Mouse (Mus musculus): ENCODE measurements at regions not wholly inside any gene's neighbourhood (a gene's known extent, or its start where the extent isn't known, plus 50 kb on each side); places are given as distances from the start of the nearest gene placed in this dataset.
"Not testable (repeated sequence)": the region's sequence is repeated elsewhere in the genome, so short reads cannot be mapped to it uniquely, and the experiment has no call there.

DNA sequence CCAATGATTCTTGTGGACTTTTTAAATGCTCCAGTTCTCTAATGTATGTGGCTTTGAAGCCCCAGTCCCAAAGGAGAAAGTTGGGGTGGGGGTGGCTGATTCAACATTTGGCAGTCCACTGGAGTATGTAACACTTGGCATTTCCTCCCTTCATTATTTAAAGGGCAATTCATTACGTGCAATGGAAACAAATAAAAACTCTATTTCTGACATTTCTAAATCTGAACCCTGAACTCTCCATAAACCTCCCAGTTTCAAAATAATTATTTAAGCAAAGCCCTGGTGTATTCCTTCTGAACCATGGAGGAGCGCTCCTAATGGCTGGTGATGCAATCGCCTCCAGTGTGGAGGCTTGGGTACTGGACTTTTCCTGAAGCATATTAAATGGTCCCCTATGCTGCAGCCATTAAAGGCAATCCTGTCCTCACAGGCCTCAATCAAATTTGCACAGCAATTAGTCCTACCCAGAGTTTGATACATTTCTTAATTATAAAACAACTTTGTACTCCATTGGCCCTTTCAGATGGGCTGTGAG is 235.4 kb downstream of the Sorl1 start:
- H3K9me3 ChIP-seq (replicated peaks), result no peaks in the 10 kb centered on the region
- H3K4me2 ChIP-seq, result no peak overlapping the region
- H3K36me3 ChIP-seq (replicated peaks), result no peaks in the 10 kb centered on the region
- no peak for ATAC-seq (ENCODE audit: insufficient read depth)
- H3K4me3 ChIP-seq (replicated peaks), result no peak overlapping the region
- H3K27ac ChIP-seq (replicated peaks), result no peak overlapping the region
- 87% methylated on average over 3 of the region's 3 CpGs for WGBS (ENCODE audit: insufficient replicate concordance)
- H3K9ac ChIP-seq, result no peak overlapping the region
- no peaks in the 10 kb centered on the region for H3K27me3 ChIP-seq
- H3K4me1 ChIP-seq (replicated peaks), result 0 out of 2 replicates have a peak, but pooled peaks cover 4% of the 10 kb centered on the region

DNA sequence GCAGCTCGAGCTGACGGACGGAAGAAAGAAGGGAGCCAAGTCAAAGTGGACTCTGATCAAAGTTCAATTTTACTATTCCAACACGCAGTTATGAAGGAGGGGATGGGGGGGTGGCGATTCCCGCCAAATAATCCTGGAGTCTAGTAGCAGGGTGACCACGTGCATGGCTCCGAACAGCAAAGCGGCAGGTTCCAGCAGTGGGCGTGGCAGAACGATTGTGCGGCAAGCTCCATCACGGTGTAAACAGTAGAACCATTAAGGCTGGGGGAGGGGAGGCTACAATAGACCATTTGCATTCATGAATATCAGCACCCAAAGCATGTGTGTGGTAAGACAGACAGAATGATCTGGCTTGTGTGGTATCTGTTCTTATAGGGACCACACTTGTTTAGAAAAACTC is 237.6 kb downstream of the Sorl1 start:
- H3K4me3 ChIP-seq (replicated peaks); H3K9ac ChIP-seq; H3K9me3 ChIP-seq (replicated peaks); H3K27me3 ChIP-seq; H3K36me3 ChIP-seq (replicated peaks); H3K4me2 ChIP-seq; ATAC-seq (ENCODE audit: insufficient read depth); H3K27ac ChIP-seq (replicated peaks); H3K4me1 ChIP-seq (replicated peaks): not testable (repeated sequence)
- WGBS (ENCODE audit: insufficient replicate concordance), result 67% methylated on average over 13 of the region's 13 CpGs

DNA sequence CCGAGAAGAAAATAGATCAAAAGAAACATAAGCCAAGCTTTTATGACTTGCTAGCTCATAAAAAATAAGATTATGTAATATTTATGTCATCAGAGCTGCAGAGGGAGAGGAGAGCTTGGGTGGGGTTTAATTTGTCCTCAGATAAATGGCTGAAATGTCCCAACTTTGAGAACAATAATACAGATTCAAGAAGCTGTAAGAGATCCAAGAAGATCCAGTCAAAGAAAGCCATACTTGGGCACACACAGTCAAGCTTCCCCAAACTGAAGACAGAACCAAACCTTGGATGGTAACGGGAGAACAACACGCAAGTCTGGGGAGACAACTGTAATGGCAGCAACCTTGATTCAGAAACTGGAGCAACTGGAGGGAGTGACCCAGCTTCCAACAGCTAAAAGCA is 243.6 kb downstream of the Sorl1 start:
- 70% methylated on average over 3 of the region's 3 CpGs for WGBS (ENCODE audit: insufficient replicate concordance)
- no peak for ATAC-seq (ENCODE audit: insufficient read depth)
- Histone ChIP-seq H3K27me3 (no peaks in the 10 kb centered on the region), H3K4me1 (replicated peaks) (no peaks in the 10 kb centered on the region), H3K9me3 (replicated peaks) (no peaks in the 10 kb centered on the region), H3K36me3 (replicated peaks) (no peaks in the 10 kb centered on the region), H3K4me2 (no peak overlapping the region), H3K27ac (replicated peaks) (no peak overlapping the region), H3K9ac (no peak overlapping the region), H3K4me3 (replicated peaks) (no peak overlapping the region)

DNA sequence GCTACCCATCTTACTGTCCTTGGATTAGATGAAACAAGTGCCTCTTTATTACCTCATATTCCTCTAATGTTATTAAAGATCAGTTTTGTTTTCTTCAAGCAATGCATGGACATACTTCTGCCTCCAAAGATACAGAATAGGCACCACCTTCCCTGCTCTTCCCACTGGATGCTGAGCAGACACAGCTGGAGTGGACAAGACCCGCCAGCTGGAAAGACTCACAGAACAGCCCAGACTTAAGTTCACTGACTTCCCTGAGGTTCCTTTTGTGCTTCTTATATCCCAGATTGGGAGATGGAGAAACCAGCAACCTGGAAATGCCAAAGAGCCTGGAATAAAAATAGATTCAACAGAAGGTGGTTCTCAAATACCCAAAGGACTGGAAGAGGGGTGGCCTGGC is 245.0 kb downstream of the Sorl1 start:
- H3K9me3 ChIP-seq (replicated peaks), result no peaks in the 10 kb centered on the region
- 56% methylated on average over 1 of the region's 1 CpGs for WGBS (ENCODE audit: insufficient replicate concordance)

DNA sequence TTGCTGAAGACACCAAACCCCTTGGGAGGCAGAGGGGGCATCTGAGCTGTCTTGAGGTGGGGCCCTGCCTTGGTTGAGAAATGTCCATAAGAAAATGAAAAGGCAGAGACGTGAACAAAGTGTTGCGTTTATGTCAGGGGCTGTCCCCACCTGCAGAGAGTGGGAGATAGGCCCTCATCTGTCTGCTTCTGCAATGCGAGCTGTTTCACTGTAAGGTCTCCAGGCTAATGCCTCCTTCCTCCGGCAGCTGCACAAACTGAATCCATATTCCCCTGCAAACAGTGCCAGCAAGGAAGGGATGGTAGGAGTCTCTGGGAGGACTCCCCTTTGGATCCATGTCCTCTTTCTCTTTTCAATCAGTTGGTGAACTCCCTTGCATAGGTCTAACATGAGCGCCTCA is 263.0 kb downstream of the Sorl1 start:
- no peaks in the 10 kb centered on the region for H3K27me3 ChIP-seq
- WGBS (ENCODE audit: insufficient replicate concordance), result 59% methylated on average over 5 of the region's 5 CpGs
- no peak overlapping the region for H3K4me2 ChIP-seq
- H3K9ac ChIP-seq, result no peak overlapping the region
- no peaks in the 10 kb centered on the region for H3K9me3 ChIP-seq (replicated peaks)
- no peak for ATAC-seq (ENCODE audit: insufficient read depth)
- no peaks in the 10 kb centered on the region for H3K36me3 ChIP-seq (replicated peaks)
- H3K27ac ChIP-seq (replicated peaks), result no peak overlapping the region
- H3K4me1 ChIP-seq (replicated peaks), result no peaks in the 10 kb centered on the region
- H3K4me3 ChIP-seq (replicated peaks), result no peak overlapping the region

More for the DNA sequence above, 245.0 kb downstream of the Sorl1 start:
- ATAC-seq (ENCODE audit: insufficient read depth), result no peak
- H3K9ac ChIP-seq, result no peak overlapping the region
- no peaks in the 10 kb centered on the region for H3K4me1 ChIP-seq (replicated peaks)
- no peak overlapping the region for H3K4me3 ChIP-seq (replicated peaks)
- H3K4me2 ChIP-seq, result no peak overlapping the region
- no peaks in the 10 kb centered on the region for H3K36me3 ChIP-seq (replicated peaks)
- no peak overlapping the region for H3K27ac ChIP-seq (replicated peaks)
- H3K27me3 ChIP-seq, result no peaks in the 10 kb centered on the region

DNA sequence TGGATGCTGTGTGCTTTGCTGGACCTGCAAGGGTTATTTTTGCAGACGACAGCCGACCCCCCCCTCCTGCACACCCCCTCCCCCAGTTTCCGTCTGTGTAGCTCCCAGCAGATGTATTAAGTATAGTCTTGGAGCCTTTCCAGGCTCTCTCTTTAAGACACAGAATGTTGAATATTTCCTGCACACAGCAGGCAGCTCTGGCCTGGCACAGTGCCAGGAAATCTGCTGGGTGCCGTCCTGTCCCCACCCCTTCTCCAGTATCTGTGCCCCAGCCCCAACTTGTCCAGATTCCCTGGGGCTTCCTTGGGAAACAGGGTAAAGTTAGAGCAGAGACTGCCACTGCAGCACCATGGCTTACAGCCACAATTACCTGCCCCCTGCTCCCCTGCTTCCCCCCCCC is 263.4 kb downstream of the Sorl1 start:
- Histone ChIP-seq H3K4me3 (replicated peaks) (no peak overlapping the region), H3K27me3 (no peaks in the 10 kb centered on the region), H3K4me1 (replicated peaks) (no peaks in the 10 kb centered on the region), H3K4me2 (no peak overlapping the region), H3K27ac (replicated peaks) (no peak overlapping the region), H3K9me3 (replicated peaks) (no peaks in the 10 kb centered on the region), H3K9ac (no peak overlapping the region), H3K36me3 (replicated peaks) (no peaks in the 10 kb centered on the region)
- no peak; the same call in 1 of the 2 replicates for ATAC-seq (ENCODE audit: insufficient read depth)
- WGBS (ENCODE audit: insufficient replicate concordance), result 19% methylated on average over 4 of the region's 4 CpGs

DNA sequence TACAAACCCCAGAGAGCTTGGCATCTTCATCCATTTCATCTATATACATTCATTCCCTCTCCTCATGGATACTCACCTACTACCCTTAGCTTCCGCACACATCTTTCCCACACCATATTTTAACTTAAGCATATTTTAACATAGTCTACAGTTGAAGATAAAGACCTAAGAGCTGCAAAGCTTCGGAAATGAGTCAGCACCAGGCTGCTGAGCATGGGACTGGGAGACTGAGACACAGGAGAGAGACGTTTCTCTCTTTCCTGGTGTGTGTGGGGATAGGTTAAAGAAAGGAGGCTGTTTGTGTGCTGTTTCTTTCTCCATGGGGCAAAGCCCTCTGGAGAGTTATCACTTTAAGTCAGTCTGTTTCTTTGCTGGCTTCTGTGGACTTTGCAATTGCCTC is 264.3 kb downstream of the Sorl1 start:
- Histone ChIP-seq H3K9ac (no peak overlapping the region), H3K27ac (replicated peaks) (no peak overlapping the region), H3K9me3 (replicated peaks) (no peaks in the 10 kb centered on the region), H3K27me3 (no peaks in the 10 kb centered on the region), H3K36me3 (replicated peaks) (no peaks in the 10 kb centered on the region), H3K4me3 (replicated peaks) (no peak overlapping the region), H3K4me2 (no peak overlapping the region), H3K4me1 (replicated peaks) (no peaks in the 10 kb centered on the region)
- 41% methylated on average over 3 of the region's 3 CpGs for whole genome bisulfite sequencing (ENCODE audit: insufficient replicate concordance)
- no peak for ATAC-seq (ENCODE audit: insufficient read depth)

DNA sequence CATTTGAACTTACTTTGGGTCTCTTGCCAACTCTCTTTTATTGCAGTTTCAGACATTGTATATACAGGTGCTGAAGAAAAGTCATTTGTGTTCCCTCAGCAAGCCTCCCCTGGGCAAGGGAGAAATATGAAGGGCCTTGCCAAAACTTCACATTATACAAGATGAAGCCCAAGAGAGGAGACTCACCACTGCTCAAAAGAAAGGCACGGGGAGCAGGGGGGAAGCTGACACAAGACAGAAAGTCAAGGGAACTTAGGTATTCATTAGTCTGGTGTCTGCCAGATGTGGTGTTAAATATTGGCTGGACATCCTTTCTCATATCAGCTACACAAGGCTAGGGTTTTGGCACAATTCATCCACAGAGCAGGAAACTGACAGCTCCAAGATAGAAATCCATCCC is 272.0 kb downstream of the Sorl1 start:
- Histone ChIP-seq H3K27ac (replicated peaks) (no peak overlapping the region), H3K27me3 (no peaks in the 10 kb centered on the region), H3K9me3 (replicated peaks) (no peaks in the 10 kb centered on the region), H3K4me1 (replicated peaks) (no peaks in the 10 kb centered on the region), H3K4me2 (no peak overlapping the region), H3K4me3 (replicated peaks) (no peak overlapping the region), H3K9ac (no peak overlapping the region), H3K36me3 (replicated peaks) (no peaks in the 10 kb centered on the region)
- WGBS (ENCODE audit: insufficient replicate concordance), result 51% methylated on average over 1 of the region's 1 CpGs
- no peak for ATAC-seq (ENCODE audit: insufficient read depth)

DNA sequence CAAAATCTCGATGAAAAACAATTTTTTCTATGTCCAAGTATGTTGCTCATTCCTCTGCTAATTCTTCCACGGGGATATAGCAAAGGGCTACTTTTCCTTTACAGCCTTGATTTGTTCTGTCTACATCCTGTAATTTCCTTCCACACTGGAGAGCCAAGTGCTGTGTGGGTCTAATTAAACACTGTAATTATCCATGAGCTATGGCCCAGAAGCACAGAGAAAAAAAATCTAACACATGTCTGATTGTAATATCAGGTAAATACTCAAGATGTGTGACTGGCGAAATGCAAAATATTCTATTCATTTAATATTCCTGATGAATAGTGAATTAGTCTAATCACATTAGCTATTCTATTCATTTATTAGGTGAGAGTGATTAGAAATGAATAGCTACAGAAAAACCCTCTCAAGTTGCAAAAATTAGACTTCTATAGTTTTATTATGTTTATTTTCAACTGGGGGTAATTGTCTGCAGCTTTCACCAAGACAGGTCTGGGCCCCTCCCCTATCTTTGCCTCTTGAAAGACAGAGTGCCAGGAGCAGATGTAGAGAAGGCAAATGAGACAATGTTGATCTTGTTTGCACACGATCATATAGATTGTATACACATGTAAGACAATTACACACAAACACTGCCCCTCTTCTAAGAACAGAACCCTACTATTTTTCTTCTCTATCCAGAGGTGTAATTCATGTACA is 274.3 kb downstream of the Sorl1 start:
- no peak overlapping the region for H3K27ac ChIP-seq (replicated peaks)
- ATAC-seq (ENCODE audit: insufficient read depth), result no peak
- H3K9me3 ChIP-seq (replicated peaks), result no peaks in the 10 kb centered on the region
- 49% methylated on average over 4 of the region's 4 CpGs for WGBS (ENCODE audit: insufficient replicate concordance)
- no peaks in the 10 kb centered on the region for H3K4me1 ChIP-seq (replicated peaks)
- no peak overlapping the region for H3K4me3 ChIP-seq (replicated peaks)
- no peak overlapping the region for H3K9ac ChIP-seq
- no peak overlapping the region for H3K4me2 ChIP-seq
- no peaks in the 10 kb centered on the region for H3K27me3 ChIP-seq
- no peaks in the 10 kb centered on the region for H3K36me3 ChIP-seq (replicated peaks)

DNA sequence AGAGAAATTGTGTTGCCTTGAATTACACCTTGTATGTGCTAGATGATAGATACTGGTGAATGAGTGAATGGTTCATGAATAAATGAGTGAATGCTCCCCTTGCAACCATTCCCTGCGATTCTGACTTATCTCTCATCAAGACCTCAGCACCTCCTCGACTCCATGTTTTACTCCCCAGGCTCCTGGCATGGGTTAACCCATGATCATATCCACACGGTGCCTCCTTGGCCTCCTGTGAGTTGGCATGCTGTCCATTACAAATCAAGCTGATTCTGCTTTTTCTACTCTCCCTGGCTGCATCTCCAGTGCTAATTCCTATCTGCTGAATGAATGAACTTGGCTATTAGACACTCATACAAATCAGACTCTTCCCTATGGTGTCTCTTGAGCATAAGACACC is 279.5 kb downstream of the Sorl1 start:
- no peaks in the 10 kb centered on the region for H3K4me1 ChIP-seq (replicated peaks)
- H3K4me2 ChIP-seq, result no peak overlapping the region
- no peaks in the 10 kb centered on the region for H3K9me3 ChIP-seq (replicated peaks)
- no peaks in the 10 kb centered on the region for H3K27me3 ChIP-seq
- H3K27ac ChIP-seq (replicated peaks), result no peak overlapping the region
- no peak for ATAC-seq (ENCODE audit: insufficient read depth)
- no peak overlapping the region for H3K9ac ChIP-seq
- no peak overlapping the region for H3K4me3 ChIP-seq (replicated peaks)
- H3K36me3 ChIP-seq (replicated peaks), result no peaks in the 10 kb centered on the region
- WGBS (ENCODE audit: insufficient replicate concordance), result 58% methylated on average over 3 of the region's 3 CpGs

DNA sequence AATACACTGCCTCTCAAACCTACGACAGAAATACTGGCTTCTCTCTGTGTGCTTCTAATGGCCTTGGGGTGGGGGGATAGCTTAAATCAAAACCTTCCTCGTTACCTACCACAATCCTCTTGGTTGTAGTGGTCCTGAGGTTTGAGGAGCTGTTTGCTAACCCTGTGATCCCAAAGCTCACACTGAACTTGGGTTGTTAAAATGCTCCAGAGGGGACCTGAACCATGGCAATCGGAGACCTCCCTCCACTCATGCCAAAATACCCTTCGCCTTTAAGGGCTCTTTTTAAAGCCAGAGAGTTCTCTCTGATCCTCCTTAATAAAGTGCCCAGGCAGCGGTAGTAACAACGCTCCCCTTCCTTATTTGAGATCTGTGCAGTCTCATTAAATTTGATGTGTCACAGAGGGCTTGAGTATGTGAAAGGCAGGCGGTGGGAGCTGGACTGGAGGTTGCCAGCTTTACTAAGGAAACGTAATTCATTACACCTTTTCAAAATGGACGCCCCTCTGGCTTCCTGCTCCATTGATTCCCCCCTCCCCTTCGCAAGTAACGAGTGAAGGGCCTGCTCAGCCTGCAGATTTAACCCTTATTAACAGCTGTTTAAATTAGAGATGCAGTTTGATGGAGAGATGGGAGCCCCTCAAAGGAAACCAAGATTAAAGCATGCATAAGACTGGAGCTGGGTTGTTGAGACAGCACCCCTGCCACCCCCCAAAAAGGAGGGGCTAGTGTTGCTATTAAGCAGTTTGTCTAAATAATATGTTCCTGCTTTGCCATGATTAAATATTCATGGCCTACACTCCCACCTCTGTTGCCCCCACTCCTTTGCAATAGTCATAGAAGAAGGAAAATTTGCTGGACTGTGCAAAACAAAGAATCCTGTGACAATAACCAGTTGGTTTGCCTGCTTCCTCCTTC is 289.4 kb downstream of the Sorl1 start:
- no peak for ATAC-seq (ENCODE audit: insufficient read depth)
- H3K36me3 ChIP-seq (replicated peaks), result no peaks in the 10 kb centered on the region
- no peak overlapping the region for H3K9ac ChIP-seq
- H3K4me1 ChIP-seq (replicated peaks), result no peaks in the 10 kb centered on the region
- H3K27me3 ChIP-seq, result no peaks in the 10 kb centered on the region
- H3K4me3 ChIP-seq (replicated peaks), result no peak overlapping the region
- no peak overlapping the region for H3K4me2 ChIP-seq
- H3K27ac ChIP-seq (replicated peaks), result no peak overlapping the region
- 49% methylated on average over 11 of the region's 11 CpGs for WGBS (ENCODE audit: insufficient replicate concordance)
- H3K9me3 ChIP-seq (replicated peaks), result no peaks in the 10 kb centered on the region
